Mouse (Mus musculus) spleen, adult 2 months (tissue): ENCODE measurements at regions not wholly inside any gene's neighbourhood (a gene's known extent, or its start where the extent isn't known, plus 50 kb on each side); places are given as distances from the start of the nearest gene placed in this dataset.

ENCODE experiments used
- CTCF ChIP-seq: fragments of 200-500 bp; IDR thresholded peaks from 2 replicates; pipeline ENCODE4 v1.5.1; 2011; ENCODE audit warnings: mild to moderate bottlenecking, inconsistent platforms; ENCODE audit not compliant: insufficient read depth, insufficient read length, insufficient replicate concordance; ENCODE audit errors: extremely low read depth
- POLR2A ChIP-seq: fragments of 200-500 bp; IDR thresholded peaks from 2 replicates; pipeline ENCODE4 v1.6.1; 2011; ENCODE audit warnings: low read depth, low read length, inconsistent platforms

- no peak for TF ChIP-seq POLR2A
- TF ChIP-seq CTCF = no peak
Observed at GRCm38 (mm10) chr15:55997977-55998376, 1479.4 kb downstream of the Slc22a22 start.
